Mouse (Mus musculus) brain, embryonic 14.5 days (tissue): ENCODE measurements around the gene Lrrc36.

ENCODE experiments used
- CTCF ChIP-seq: fragments of 200-500 bp; IDR thresholded peaks from 2 replicates; pipeline ENCODE4 v1.5.1; 2012; ENCODE audit warnings: inconsistent platforms, mild to moderate bottlenecking, moderate library complexity, borderline replicate concordance; ENCODE audit not compliant: insufficient read depth, insufficient read length; ENCODE audit errors: extremely low read depth
- POLR2A ChIP-seq: fragments of 200-500 bp; IDR thresholded peaks from 2 replicates; pipeline ENCODE4 v1.6.1; 2012; ENCODE audit warnings: mild to moderate bottlenecking, inconsistent platforms, borderline replicate concordance; ENCODE audit not compliant: poor library complexity, insufficient read depth, insufficient read length, severe bottlenecking; ENCODE audit errors: extremely low read depth

DNA sequence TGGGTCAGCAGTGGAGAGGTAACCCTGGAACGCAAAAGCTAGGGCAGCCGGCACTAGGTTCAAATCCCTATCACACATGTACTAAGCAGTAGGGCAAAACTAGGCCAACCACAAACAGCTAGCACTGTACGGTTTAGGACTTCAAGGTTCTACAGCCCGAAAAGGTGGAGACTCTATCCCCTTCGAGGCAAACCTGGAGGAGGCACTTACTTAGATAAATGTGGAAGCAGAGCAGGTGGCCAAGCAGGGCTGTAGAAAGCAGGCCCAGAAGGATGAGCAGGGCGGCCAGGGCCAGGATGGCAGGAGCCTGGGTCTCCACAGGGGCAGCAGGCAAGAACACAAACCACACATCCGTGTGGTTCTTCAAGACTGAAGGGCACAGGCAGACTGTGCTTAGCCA is 62.8 kb downstream of the Lrrc36 start:
- no peak for TF ChIP-seq POLR2A
- TF ChIP-seq CTCF: no peak
